In the genomic region with DNA sequence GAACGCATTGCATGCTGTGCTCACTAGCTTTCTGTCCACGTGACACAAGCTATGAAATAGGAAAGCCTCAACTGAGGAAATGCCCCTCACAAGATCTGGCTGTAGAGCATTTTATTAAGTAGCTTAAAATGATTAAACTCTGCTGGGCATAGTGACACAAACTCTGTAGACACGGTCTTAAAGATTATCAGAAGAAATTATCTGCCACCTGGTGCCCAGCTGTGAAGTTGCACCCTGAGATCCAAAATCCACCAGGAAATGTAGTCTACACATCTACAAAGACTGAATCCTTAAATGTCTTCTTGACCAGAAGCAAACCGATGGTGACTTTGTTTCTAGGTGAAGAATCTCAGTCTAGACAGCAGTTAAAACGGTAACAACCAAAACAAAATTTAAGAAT, we compare ENCODE assay signal across 10 mouse cellular contexts. TPM values are rescaled to one million over a fixed set of nuclear protein-coding genes. Genes with fewer than 3 reads are reported as not detected.
DNase-seq lines count a peak whose midpoint lies in the region; ATAC-seq lines count a peak whose summit lies in the region.
"Had no signal": no experiment of that assay in that cellular context is flagged by ENCODE, and none has a peak within 500 bp of the region (broad histone marks: within the 10 kb centered on the region; RNA-seq: fewer than 3 reads in every experiment).

No protein-coding gene starts in this region.

- 60% methylated on average over 5 of the region's 5 CpGs for WGBS in intestine, embryonic 16.5 days

- H3K4me3 ChIP-seq in intestine, embryonic 16.5 days (ENCODE audit: low read length) = no peak overlapping the region

- no peak overlapping the region for H3K4me2 ChIP-seq in intestine, embryonic 16.5 days (ENCODE audit: low read depth, low read length)

- H3K36me3 ChIP-seq in intestine, embryonic 16.5 days (ENCODE audit: control insufficient read depth, insufficient read depth, low read length) = no peaks in the 10 kb centered on the region

- no peaks in the 10 kb centered on the region for H3K27me3 ChIP-seq in intestine, embryonic 16.5 days (replicated peaks; ENCODE audit: control insufficient read depth, insufficient read depth, low read length)

- no peaks in the 10 kb centered on the region for H3K9me3 ChIP-seq in intestine, embryonic 16.5 days (ENCODE audit: control insufficient read depth, low read length)

- H3K9ac ChIP-seq in intestine, embryonic 16.5 days (ENCODE audit: low read depth, low read length) = no peak overlapping the region

- intact Hi-C loops in left cerebral cortex, postnatal 14 days (cut with DNase I) = loop anchor here (1.0 kb wide), 1 partner anchor 170 kb away; no protein-coding TSS in a partner anchor

- H3K4me1 ChIP-seq in intestine, embryonic 16.5 days (ENCODE audit: control insufficient read depth, insufficient read depth, low read length) = no peaks in the 10 kb centered on the region

- DNase-seq in CD4-positive, CD25-positive, alpha-beta regulatory T cell, adult 2 months (ENCODE audit: low read depth, low spot score) = peak; percentile 22
- peak; percentile 49 for DNase-seq in kidney, postnatal 10 days
- no peak for DNase-seq in kidney, postnatal 25 days
- DNase-seq in adipocyte (ENCODE audit: low spot score) = peak; percentile 68
- DNase-seq in left cerebral cortex, postnatal 14 days (ENCODE audit: low spot score in 2 of 2) = peak; percentile 25 to 52

- no peak overlapping the region for H3K27ac ChIP-seq in intestine, embryonic 16.5 days (ENCODE audit: low read length)

- ATAC-seq in CD4-positive, CD25-positive, alpha-beta regulatory T cell, adult 4 months = no peak
- no peak for ATAC-seq in megakaryocyte-erythroid progenitor cell, adult 5-6 weeks (replicated peaks; ENCODE audit: low FRiP score, low TSS enrichment, poor library complexity, severe bottlenecking)
- no peak for ATAC-seq in intestine, embryonic 16.5 days

RNA-seq across cellular contexts. Expression of gene Kng1, which starts 11.3 kb away (rescaled TPM):
- polyA plus RNA-seq in CD4-positive, CD25-positive, alpha-beta regulatory T cell, adult 4 months (2017; shearing (Covaris generic)) = not detected
- total RNA-seq in left cerebral cortex, postnatal 14 days (2021) = not detected
- not detected in 2 replicates for total RNA-seq in megakaryocyte-erythroid progenitor cell, adult 5-6 weeks (2014; fragmentation: Nextera tagmentation)
- not detected in 2 replicates for total RNA-seq in megakaryocyte-erythroid progenitor cell, adult 5-6 weeks (2017)
- polyA plus RNA-seq in intestine, embryonic 16.5 days (2015; fragmentation: Nextera tagmentation; extraction: Ambion mirVana) = 5.4 and 15.1 TPM in 2 replicates
- polyA plus RNA-seq: C2C12; intestine, embryonic 14.5 days had no signal

RNA-seq across cellular contexts. Expression of gene Kng2, which starts 17.0 kb away (rescaled TPM):
- not detected for polyA plus RNA-seq in CD4-positive, CD25-positive, alpha-beta regulatory T cell, adult 4 months (2017; shearing (Covaris generic))
- total RNA-seq in left cerebral cortex, postnatal 14 days (2021) = not detected
- total RNA-seq in megakaryocyte-erythroid progenitor cell, adult 5-6 weeks (2014; fragmentation: Nextera tagmentation) = not detected in 2 replicates
- total RNA-seq in megakaryocyte-erythroid progenitor cell, adult 5-6 weeks (2017) = not detected in 2 replicates
- polyA plus RNA-seq in intestine, embryonic 16.5 days (2015; fragmentation: Nextera tagmentation; extraction: Ambion mirVana) = 0.66 and 0.76 TPM in 2 replicates
- polyA plus RNA-seq: C2C12; intestine, embryonic 14.5 days had no signal

Comparison
In these comparisons a context has a peak if more than half of its experiments do, and no peak if none do; other contexts are left out.
1. DNase-seq: peak in CD4-positive, CD25-positive, alpha-beta regulatory T cell, adult 2 months (single experiment), kidney, postnatal 10 days (single experiment), adipocyte (single experiment) and left cerebral cortex, postnatal 14 days (2 of 2); none in kidney, postnatal 25 days (0 of 2).